Mouse (Mus musculus): ENCODE data around the gene Kcnab2. TPM values are rescaled to one million over a fixed set of nuclear protein-coding genes. Genes with fewer than 3 reads are reported as not detected.

Kcnab2 gene
- 7.9 and 9.3 TPM in 2 replicates for polyA plus RNA-seq (2016; fragmentation: Nextera tagmentation; extraction: Ambion mirVana)

- H3K9me3 ChIP-seq, result peaks cover 4% of the 10 kb centered on the region
- peaks cover 43% of the 10 kb centered on the region for H3K27me3 ChIP-seq
- ATAC-seq (ENCODE audit: insufficient number of reproducible peaks, insufficient read depth, low FRiP score, low TSS enrichment, low read depth), result peak; percentile 96
- H3K4me2 ChIP-seq, result peak within 1 kb of the TSS; percentile 82
- under 1% methylated on average over 63 of the region's 63 CpGs for WGBS
- H3K27ac ChIP-seq, result peak within 1 kb of the TSS; percentile 41; the same call in 1 of the 2 replicates
- peaks cover 13% of the 10 kb centered on the region for H3K4me1 ChIP-seq (replicated peaks)
- peak within 1 kb of the TSS; percentile 60 for H3K4me3 ChIP-seq (replicated peaks)
- H3K36me3 ChIP-seq, result no peaks in the 10 kb centered on the region
- H3K9ac ChIP-seq (replicated peaks), result peak within 1 kb of the TSS; percentile 69
Measured at GRCm38 (mm10) chr4:152477466-152478223, at the start of gene Kcnab2. TSS of gene Kcnab2 (minus strand) at chr4:152477871.

- ATAC-seq (ENCODE audit: insufficient number of reproducible peaks, insufficient read depth, low FRiP score, low TSS enrichment, low read depth), result no peak
- Histone ChIP-seq H3K4me1 (replicated peaks) (peaks cover 17% of the 10 kb centered on the region), H3K4me2 (no peak overlapping the region), H3K9ac (replicated peaks) (no peak overlapping the region), H3K4me3 (replicated peaks) (no peak overlapping the region), H3K27ac (no peak overlapping the region), H3K9me3 (0 out of 2 replicates have a peak, but pooled peaks cover 3% of the 10 kb centered on the region), H3K36me3 (no peaks in the 10 kb centered on the region), H3K27me3 (0 out of 2 replicates have a peak, but pooled peaks cover 3% of the 10 kb centered on the region)
- 33% methylated on average over 6 of the region's 6 CpGs for WGBS
Measured at GRCm38 (mm10) chr4:152520083-152520482, 42.4 kb upstream of the Kcnab2 start.

GRCm38 (mm10) chr4:152519106-152519505 lies 41.4 kb upstream of the Kcnab2 start:
- 0 out of 2 replicates have a peak, but pooled peaks cover 3% of the 10 kb centered on the region for H3K9me3 ChIP-seq
- H3K4me2 ChIP-seq, result no peak overlapping the region
- no peak overlapping the region for H3K9ac ChIP-seq (replicated peaks)
- no peak overlapping the region for H3K27ac ChIP-seq
- peaks cover 17% of the 10 kb centered on the region for H3K4me1 ChIP-seq (replicated peaks)
- no peaks in the 10 kb centered on the region for H3K36me3 ChIP-seq
- H3K27me3 ChIP-seq, result 0 out of 2 replicates have a peak, but pooled peaks cover 3% of the 10 kb centered on the region
- no peak for ATAC-seq (ENCODE audit: insufficient number of reproducible peaks, insufficient read depth, low FRiP score, low TSS enrichment, low read depth)
- WGBS, result 40% methylated on average over 10 of the region's 10 CpGs
- H3K4me3 ChIP-seq (replicated peaks), result no peak overlapping the region

GRCm38 (mm10) chr4:152514884-152515283 lies 37.2 kb upstream of the Kcnab2 start:
- H3K9ac ChIP-seq (replicated peaks), result no peak overlapping the region
- WGBS, result 74% methylated on average over 7 of the region's 7 CpGs
- H3K27me3 ChIP-seq, result peaks cover 10% of the 10 kb centered on the region; the same call in 1 of the 2 replicates
- no peak overlapping the region for H3K4me2 ChIP-seq
- peaks cover 22% of the 10 kb centered on the region for H3K4me1 ChIP-seq (replicated peaks)
- no peaks in the 10 kb centered on the region for H3K36me3 ChIP-seq
- peaks cover 12% of the 10 kb centered on the region; the same call in 1 of the 2 replicates for H3K9me3 ChIP-seq
- no peak overlapping the region for H3K4me3 ChIP-seq (replicated peaks)
- no peak for ATAC-seq (ENCODE audit: insufficient number of reproducible peaks, insufficient read depth, low FRiP score, low TSS enrichment, low read depth)
- no peak overlapping the region for H3K27ac ChIP-seq

GRCm38 (mm10) chr4:152512221-152512925 lies 34.7 kb upstream of the Kcnab2 start:
- Histone ChIP-seq H3K4me2 (no peak overlapping the region), H3K4me3 (replicated peaks) (no peak overlapping the region), H3K9ac (replicated peaks) (no peak overlapping the region), H3K27me3 (peaks cover 10% of the 10 kb centered on the region; the same call in 1 of the 2 replicates), H3K9me3 (peaks cover 12% of the 10 kb centered on the region; the same call in 1 of the 2 replicates), H3K36me3 (peaks cover 8% of the 10 kb centered on the region; the same call in 1 of the 2 replicates), H3K27ac (no peak overlapping the region), H3K4me1 (replicated peaks) (peaks cover 9% of the 10 kb centered on the region)
- peak; percentile 39; the same call in 1 of the 2 replicates for ATAC-seq (ENCODE audit: insufficient number of reproducible peaks, insufficient read depth, low FRiP score, low TSS enrichment, low read depth)
- 34% methylated on average over 18 of the region's 18 CpGs for WGBS

- H3K4me3 ChIP-seq (replicated peaks), result no peak overlapping the region
- H3K9ac ChIP-seq (replicated peaks), result no peak overlapping the region
- no peaks in the 10 kb centered on the region for H3K4me1 ChIP-seq (replicated peaks)
- no peak for ATAC-seq (ENCODE audit: insufficient number of reproducible peaks, insufficient read depth, low FRiP score, low TSS enrichment, low read depth)
- peaks cover 18% of the 10 kb centered on the region for H3K36me3 ChIP-seq
- H3K27ac ChIP-seq, result no peak overlapping the region
- peaks cover 11% of the 10 kb centered on the region; the same call in 1 of the 2 replicates for H3K9me3 ChIP-seq
- H3K4me2 ChIP-seq, result no peak overlapping the region
- WGBS, result 36% methylated on average over 20 of the region's 20 CpGs
- H3K27me3 ChIP-seq, result peaks cover 9% of the 10 kb centered on the region; the same call in 1 of the 2 replicates
Measured at GRCm38 (mm10) chr4:152494360-152494879, 16.7 kb upstream of the Kcnab2 start.

GRCm38 (mm10) chr4:152491250-152491899 lies 13.7 kb upstream of the Kcnab2 start:
- Histone ChIP-seq H3K27me3 (peaks cover 9% of the 10 kb centered on the region; the same call in 1 of the 2 replicates), H3K4me2 (no peak overlapping the region), H3K27ac (no peak overlapping the region), H3K36me3 (peaks cover 7% of the 10 kb centered on the region; the same call in 1 of the 2 replicates), H3K4me1 (replicated peaks) (no peaks in the 10 kb centered on the region), H3K9me3 (no peaks in the 10 kb centered on the region), H3K4me3 (replicated peaks) (no peak overlapping the region), H3K9ac (replicated peaks) (no peak overlapping the region)
- no peak for ATAC-seq (ENCODE audit: insufficient number of reproducible peaks, insufficient read depth, low FRiP score, low TSS enrichment, low read depth)
- 53% methylated on average over 15 of the region's 15 CpGs for WGBS

- Histone ChIP-seq H3K36me3 (peaks cover 7% of the 10 kb centered on the region; the same call in 1 of the 2 replicates), H3K4me2 (no peak overlapping the region), H3K9ac (replicated peaks) (no peak overlapping the region), H3K27me3 (peaks cover 9% of the 10 kb centered on the region; the same call in 1 of the 2 replicates), H3K9me3 (no peaks in the 10 kb centered on the region), H3K27ac (no peak overlapping the region), H3K4me3 (replicated peaks) (no peak overlapping the region), H3K4me1 (replicated peaks) (no peaks in the 10 kb centered on the region)
- 81% methylated on average over 14 of the region's 14 CpGs for WGBS
- no peak for ATAC-seq (ENCODE audit: insufficient number of reproducible peaks, insufficient read depth, low FRiP score, low TSS enrichment, low read depth)
Measured at GRCm38 (mm10) chr4:152490311-152490710, 12.6 kb upstream of the Kcnab2 start.

- H3K9me3 ChIP-seq, result no peaks in the 10 kb centered on the region
- peaks cover 7% of the 10 kb centered on the region; the same call in 1 of the 2 replicates for H3K36me3 ChIP-seq
- no peak overlapping the region for H3K4me2 ChIP-seq
- no peak overlapping the region for H3K9ac ChIP-seq (replicated peaks)
- no peak for ATAC-seq (ENCODE audit: insufficient number of reproducible peaks, insufficient read depth, low FRiP score, low TSS enrichment, low read depth)
- no peak overlapping the region for H3K27ac ChIP-seq
- H3K4me1 ChIP-seq (replicated peaks), result no peaks in the 10 kb centered on the region
- no peaks in the 10 kb centered on the region; the same call in 1 of the 2 replicates for H3K27me3 ChIP-seq
- no peak overlapping the region for H3K4me3 ChIP-seq (replicated peaks)
- 85% methylated on average over 10 of the region's 10 CpGs for WGBS
Measured at GRCm38 (mm10) chr4:152488046-152488445, 10.4 kb upstream of the Kcnab2 start.

GRCm38 (mm10) chr4:152480426-152480825 lies 2.8 kb upstream of the Kcnab2 start:
- no peak for ATAC-seq (ENCODE audit: insufficient number of reproducible peaks, insufficient read depth, low FRiP score, low TSS enrichment, low read depth)
- no peaks in the 10 kb centered on the region; the same call in 1 of the 2 replicates for H3K36me3 ChIP-seq
- no peak overlapping the region for H3K27ac ChIP-seq
- H3K4me3 ChIP-seq (replicated peaks), result no peak overlapping the region
- no peaks in the 10 kb centered on the region for H3K9me3 ChIP-seq
- no peak overlapping the region for H3K9ac ChIP-seq (replicated peaks)
- peaks cover 24% of the 10 kb centered on the region for H3K27me3 ChIP-seq
- no peak overlapping the region for H3K4me2 ChIP-seq
- 42% methylated on average over 8 of the region's 8 CpGs for WGBS
- peaks cover 13% of the 10 kb centered on the region for H3K4me1 ChIP-seq (replicated peaks)

Measured in limb, embryonic 12.5 days (tissue).